Mouse (Mus musculus): ENCODE data around the gene Tab1. TPM values are rescaled to one million over a fixed set of nuclear protein-coding genes. Genes with fewer than 3 reads are reported as not detected.
A peak's percentile ranks its signal among the peaks of the same experiment; 100 is the strongest.

The Tab1 gene
- polyA plus RNA-seq, 1 experiment from 2014 or later, result 44.0 TPM

- H3K9me3 ChIP-seq (replicated peaks), result no peaks in the 10 kb centered on the region
- H3K4me2 ChIP-seq (replicated peaks), result no peak overlapping the region
- no peak for ATAC-seq (ENCODE audit: low FRiP score)
- H3K27ac ChIP-seq, result peak overlapping the region; percentile 56
- WGBS, result 82% methylated on average over 13 of the region's 13 CpGs
- H3K9ac ChIP-seq, result no peak overlapping the region
- H3K27me3 ChIP-seq, result no peaks in the 10 kb centered on the region
- no peak overlapping the region for H3K4me3 ChIP-seq
- H3K4me1 ChIP-seq, result peaks cover 20% of the 10 kb centered on the region
- H3K36me3 ChIP-seq, result peaks cover 73% of the 10 kb centered on the region
Observed at GRCm38 (mm10) chr15:80160223-80160622, 27.3 kb downstream of the Tab1 start.

GRCm38 (mm10) chr15:80160726-80161125, 27.8 kb downstream of the Tab1 start:
- Histone ChIP-seq H3K27ac (no peak overlapping the region), H3K36me3 (peaks cover 68% of the 10 kb centered on the region), H3K4me1 (peaks cover 20% of the 10 kb centered on the region), H3K4me2 (replicated peaks) (no peak overlapping the region), H3K9ac (no peak overlapping the region), H3K9me3 (replicated peaks) (no peaks in the 10 kb centered on the region), H3K4me3 (no peak overlapping the region), H3K27me3 (no peaks in the 10 kb centered on the region)
- ATAC-seq (ENCODE audit: low FRiP score), result no peak
- 87% methylated on average over 4 of the region's 4 CpGs for WGBS

GRCm38 (mm10) chr15:80161199-80161598, 28.3 kb downstream of the Tab1 start:
- Histone ChIP-seq H3K27me3 (no peaks in the 10 kb centered on the region), H3K4me3 (no peak overlapping the region), H3K9me3 (replicated peaks) (no peaks in the 10 kb centered on the region), H3K27ac (no peak overlapping the region), H3K9ac (no peak overlapping the region), H3K4me1 (peaks cover 20% of the 10 kb centered on the region), H3K4me2 (replicated peaks) (no peak overlapping the region), H3K36me3 (peaks cover 63% of the 10 kb centered on the region)
- WGBS, result 93% methylated on average over 3 of the region's 3 CpGs
- ATAC-seq (ENCODE audit: low FRiP score), result no peak

- H3K27ac ChIP-seq, result no peak overlapping the region
- H3K4me3 ChIP-seq, result no peak overlapping the region
- no peaks in the 10 kb centered on the region for H3K27me3 ChIP-seq
- H3K4me2 ChIP-seq (replicated peaks), result no peak overlapping the region
- WGBS, result 80% methylated on average over 4 of the region's 4 CpGs
- no peak overlapping the region for H3K9ac ChIP-seq
- ATAC-seq (ENCODE audit: low FRiP score), result no peak
- no peaks in the 10 kb centered on the region for H3K9me3 ChIP-seq (replicated peaks)
- peaks cover 20% of the 10 kb centered on the region for H3K4me1 ChIP-seq
- H3K36me3 ChIP-seq, result peaks cover 52% of the 10 kb centered on the region
Observed at GRCm38 (mm10) chr15:80162401-80162964, 29.6 kb downstream of the Tab1 start.

- no peak overlapping the region for H3K27ac ChIP-seq
- H3K36me3 ChIP-seq, result peaks cover 45% of the 10 kb centered on the region
- H3K9me3 ChIP-seq (replicated peaks), result no peaks in the 10 kb centered on the region
- H3K27me3 ChIP-seq, result no peaks in the 10 kb centered on the region
- 83% methylated on average over 11 of the region's 11 CpGs for WGBS
- no peak for ATAC-seq (ENCODE audit: low FRiP score)
- no peak overlapping the region for H3K4me2 ChIP-seq (replicated peaks)
- H3K4me1 ChIP-seq, result peaks cover 19% of the 10 kb centered on the region
- no peak overlapping the region for H3K4me3 ChIP-seq
- H3K9ac ChIP-seq, result no peak overlapping the region
Observed at GRCm38 (mm10) chr15:80163274-80163673, 30.3 kb downstream of the Tab1 start.

- Histone ChIP-seq H3K36me3 (peaks cover 40% of the 10 kb centered on the region), H3K27me3 (no peaks in the 10 kb centered on the region), H3K4me3 (no peak overlapping the region), H3K27ac (no peak overlapping the region), H3K9me3 (replicated peaks) (no peaks in the 10 kb centered on the region), H3K4me1 (peaks cover 15% of the 10 kb centered on the region; the same call in 1 of the 2 replicates), H3K4me2 (replicated peaks) (no peak overlapping the region), H3K9ac (no peak overlapping the region)
- WGBS, result 77% methylated on average over 4 of the region's 4 CpGs
- no peak for ATAC-seq (ENCODE audit: low FRiP score)
Observed at GRCm38 (mm10) chr15:80163716-80164115, 30.8 kb downstream of the Tab1 start.

- Histone ChIP-seq H3K27me3 (no peaks in the 10 kb centered on the region), H3K4me2 (replicated peaks) (no peak overlapping the region), H3K4me3 (no peak overlapping the region), H3K4me1 (no peaks in the 10 kb centered on the region), H3K36me3 (peaks cover 23% of the 10 kb centered on the region), H3K27ac (no peak overlapping the region), H3K9ac (no peak overlapping the region), H3K9me3 (replicated peaks) (no peaks in the 10 kb centered on the region)
- ATAC-seq (ENCODE audit: low FRiP score), result no peak
- WGBS, result 63% methylated on average over 5 of the region's 5 CpGs
Observed at GRCm38 (mm10) chr15:80165396-80165795, 32.5 kb downstream of the Tab1 start.

- H3K4me1 ChIP-seq, result peaks cover 16% of the 10 kb centered on the region
- WGBS, result 84% methylated on average over 1 of the region's 1 CpGs
- no peak overlapping the region for H3K9ac ChIP-seq
- H3K9me3 ChIP-seq (replicated peaks), result no peaks in the 10 kb centered on the region
- H3K4me3 ChIP-seq, result no peak overlapping the region
- H3K27ac ChIP-seq, result no peak overlapping the region
- H3K4me2 ChIP-seq (replicated peaks), result no peak overlapping the region
- H3K36me3 ChIP-seq, result no peaks in the 10 kb centered on the region
- ATAC-seq (ENCODE audit: low FRiP score), result no peak
- H3K27me3 ChIP-seq, result no peaks in the 10 kb centered on the region
Observed at GRCm38 (mm10) chr15:80169484-80169883, 36.6 kb downstream of the Tab1 start.

- H3K4me1 ChIP-seq, result peaks cover 25% of the 10 kb centered on the region
- no peak overlapping the region for H3K4me2 ChIP-seq (replicated peaks)
- no peak overlapping the region for H3K9ac ChIP-seq
- H3K36me3 ChIP-seq, result no peaks in the 10 kb centered on the region
- WGBS, result 51% methylated on average over 4 of the region's 4 CpGs
- no peak overlapping the region for H3K4me3 ChIP-seq
- no peaks in the 10 kb centered on the region for H3K27me3 ChIP-seq
- no peak for ATAC-seq (ENCODE audit: low FRiP score)
- H3K9me3 ChIP-seq (replicated peaks), result no peaks in the 10 kb centered on the region
- no peak overlapping the region for H3K27ac ChIP-seq
Observed at GRCm38 (mm10) chr15:80170357-80170756, 37.4 kb downstream of the Tab1 start.

- H3K27ac ChIP-seq, result no peak overlapping the region
- no peak for ATAC-seq (ENCODE audit: low FRiP score)
- 11% methylated on average over 8 of the region's 8 CpGs for WGBS
- H3K4me3 ChIP-seq, result no peak overlapping the region
- no peak overlapping the region for H3K9ac ChIP-seq
- H3K27me3 ChIP-seq, result no peaks in the 10 kb centered on the region
- H3K9me3 ChIP-seq (replicated peaks), result no peaks in the 10 kb centered on the region
- no peak overlapping the region for H3K4me2 ChIP-seq (replicated peaks)
- H3K4me1 ChIP-seq, result peaks cover 34% of the 10 kb centered on the region
- H3K36me3 ChIP-seq, result no peaks in the 10 kb centered on the region
Observed at GRCm38 (mm10) chr15:80171286-80171685, 38.4 kb downstream of the Tab1 start.

- WGBS, result 17% methylated on average over 6 of the region's 6 CpGs
- ATAC-seq (ENCODE audit: low FRiP score), result no peak
- H3K36me3 ChIP-seq, result no peaks in the 10 kb centered on the region
- H3K4me1 ChIP-seq, result peaks cover 37% of the 10 kb centered on the region
- no peak overlapping the region for H3K4me3 ChIP-seq
- H3K9me3 ChIP-seq (replicated peaks), result no peaks in the 10 kb centered on the region
- no peak overlapping the region for H3K27ac ChIP-seq
- no peak overlapping the region for H3K9ac ChIP-seq
- no peaks in the 10 kb centered on the region for H3K27me3 ChIP-seq
- H3K4me2 ChIP-seq (replicated peaks), result no peak overlapping the region
Observed at GRCm38 (mm10) chr15:80171791-80172190, 38.9 kb downstream of the Tab1 start.

GRCm38 (mm10) chr15:80173001-80173771, 40.3 kb downstream of the Tab1 start, which contains the start of gene Mgat3:
Gene Mgat3, plus strand, starts transcription at chr15:80173721.
- Histone ChIP-seq H3K4me3 (peak within 1 kb of the TSS; percentile 96), H3K27ac (peak within 1 kb of the TSS; percentile 96), H3K9ac (peak within 1 kb of the TSS; percentile 100), H3K27me3 (no peaks in the 10 kb centered on the region), H3K9me3 (replicated peaks) (no peaks in the 10 kb centered on the region), H3K4me2 (replicated peaks) (peak within 1 kb of the TSS; percentile 85), H3K4me1 (peaks cover 45% of the 10 kb centered on the region), H3K36me3 (no peaks in the 10 kb centered on the region)
- 4% methylated on average over 42 of the region's 85 CpGs for WGBS
- ATAC-seq (ENCODE audit: low FRiP score), result peak; percentile 78

All from hindbrain, embryonic 12.5 days (tissue).